Mouse (Mus musculus) bone marrow, adult 2 months (tissue): ENCODE measurements at regions not wholly inside any gene's neighbourhood (a gene's known extent, or its start where the extent isn't known, plus 50 kb on each side); places are given as distances from the start of the nearest gene placed in this dataset.

Experiments used
- H3K27ac ChIP-seq: fragments of 200-500 bp; 2 replicates; pipeline ENCODE4 v1.5.1; 2012; ENCODE audit warnings: low read depth, mild to moderate bottlenecking, control low read depth, inconsistent platforms, low read length; ENCODE audit not compliant: control insufficient read depth, poor library complexity, insufficient read depth
- H3K4me1 ChIP-seq: fragments of 200-500 bp; 2 replicates; pipeline ENCODE4 v1.6.1; 2011; ENCODE audit warnings: low read length; ENCODE audit not compliant: control insufficient read depth, insufficient read depth
- H3K4me3 ChIP-seq: fragments of 200-500 bp; replicated peaks from 2 replicates; pipeline ENCODE3; 2011; ENCODE audit warnings: mild to moderate bottlenecking, low read depth, low read length, control low read depth; ENCODE audit not compliant: control insufficient read depth
- CTCF ChIP-seq: fragments of 200-500 bp; IDR thresholded peaks from 2 replicates; pipeline ENCODE4 v1.5.1; 2011; ENCODE audit warnings: low read length, control low read depth; ENCODE audit not compliant: control insufficient read depth, insufficient read depth
- POLR2A ChIP-seq: fragments of 200-500 bp; IDR thresholded peaks from 2 replicates; pipeline ENCODE4 v1.6.1; 2011; ENCODE audit warnings: low read depth, mild to moderate bottlenecking, control low read depth, low read length, borderline replicate concordance; ENCODE audit not compliant: control insufficient read depth
- WGBS: fragments of 180-500 bp; shearing (Covaris S2); methylation state at CpG from one replicate; pipeline ENCODE4 v1.1.7; 2018; 5-methylcytosine and 5-hydroxymethylcytosine counted together

- H3K4me3 ChIP-seq, result no peak overlapping the region
- H3K4me1 ChIP-seq, result no peaks in the 10 kb centered on the region
- no peak for TF ChIP-seq POLR2A
- no peak for TF ChIP-seq CTCF
- no peak overlapping the region for H3K27ac ChIP-seq
- WGBS, result 68% methylated on average over 11 of the region's 11 CpGs
Observed at GRCm38 (mm10) chr16:50753046-50753445, 162.1 kb upstream of the Ccdc54 start.

GRCm38 (mm10) chr16:50752277-50752600 is 161.3 kb upstream of the Ccdc54 start:
- H3K27ac ChIP-seq, result no peak overlapping the region
- TF ChIP-seq POLR2A, result no peak
- TF ChIP-seq CTCF, result no peak
- WGBS, result 79% methylated on average over 10 of the region's 10 CpGs
- H3K4me1 ChIP-seq, result no peaks in the 10 kb centered on the region
- no peak overlapping the region for H3K4me3 ChIP-seq

- Histone ChIP-seq H3K4me1 (no peaks in the 10 kb centered on the region), H3K4me3 (no peak overlapping the region), H3K27ac (no peak overlapping the region)
- WGBS, result 78% methylated on average over 9 of the region's 9 CpGs
- TF ChIP-seq POLR2A, result no peak
- no peak for TF ChIP-seq CTCF
Observed at GRCm38 (mm10) chr16:50751495-50752276, 160.7 kb upstream of the Ccdc54 start.

GRCm38 (mm10) chr16:50747698-50748097 is 156.7 kb upstream of the Ccdc54 start:
- WGBS, result 74% methylated on average over 5 of the region's 5 CpGs
- TF ChIP-seq POLR2A (no peak), CTCF (no peak)
- Histone ChIP-seq H3K4me1 (no peaks in the 10 kb centered on the region), H3K4me3 (no peak overlapping the region), H3K27ac (no peak overlapping the region)

- Histone ChIP-seq H3K27ac (no peak overlapping the region), H3K4me3 (no peak overlapping the region), H3K4me1 (no peaks in the 10 kb centered on the region)
- TF ChIP-seq CTCF, result no peak
- TF ChIP-seq POLR2A, result no peak
- 63% methylated on average over 2 of the region's 2 CpGs for WGBS
Observed at GRCm38 (mm10) chr16:50745723-50746122, 154.8 kb upstream of the Ccdc54 start.

GRCm38 (mm10) chr16:50737396-50737843 is 146.5 kb upstream of the Ccdc54 start:
- H3K27ac ChIP-seq, result 0 out of 2 replicates have a peak overlapping the region, but pooled peaks have one; percentile 17
- peak overlapping the region; percentile 67 for H3K4me3 ChIP-seq
- H3K4me1 ChIP-seq, result peaks cover 1% of the 10 kb centered on the region; the same call in 1 of the 2 replicates
- WGBS, result 8% methylated on average over 10 of the region's 10 CpGs
- no peak for TF ChIP-seq CTCF

- WGBS, result 5% methylated on average over 21 of the region's 21 CpGs
- Histone ChIP-seq H3K4me1 (peaks cover 1% of the 10 kb centered on the region; the same call in 1 of the 2 replicates), H3K4me3 (peak overlapping the region; percentile 71), H3K27ac (peak overlapping the region; percentile 7; the same call in 1 of the 2 replicates)
- TF ChIP-seq POLR2A (peak; percentile 45; the same call in 1 of the 2 replicates), CTCF (peak; percentile 99)
Observed at GRCm38 (mm10) chr16:50736151-50737047, 145.4 kb upstream of the Ccdc54 start.

GRCm38 (mm10) chr16:50733359-50733758 is 142.4 kb upstream of the Ccdc54 start:
- WGBS, result 85% methylated on average over 3 of the region's 3 CpGs
- TF ChIP-seq POLR2A, result no peak
- no peak for TF ChIP-seq CTCF

More at GRCm38 (mm10) chr16:50733359-50733758, 142.4 kb upstream of the Ccdc54 start:
- no peak overlapping the region for H3K4me3 ChIP-seq
- peaks cover 1% of the 10 kb centered on the region; the same call in 1 of the 2 replicates for H3K4me1 ChIP-seq
- no peak overlapping the region for H3K27ac ChIP-seq
